Mouse (Mus musculus) lung, postnatal 0 days (tissue): ENCODE results near the gene Cmtm8. TPM values are rescaled to one million over a fixed set of nuclear protein-coding genes. Genes with fewer than 3 reads are reported as not detected.
A peak's percentile ranks its signal among the peaks of the same experiment; 100 is the strongest.

Experiments
- ATAC-seq: fragments of 200-750 bp; cut with Nextera tagmentation; 2 replicates; pipeline ENCODE4 v1.8.0; 2017; ENCODE audit warnings: moderate library complexity
- DNase-seq: peaks from one replicate; pipeline ENCODE4 v3.0.0-alpha.2; 2016; ENCODE audit warnings: low spot score
- H3K27ac ChIP-seq: fragments of 300-500 bp; sonication (generic); 2 replicates; pipeline ENCODE4 v1.5.1; 2014; ENCODE audit warnings: antibody characterized with exemption, mild to moderate bottlenecking, low read length, mixed read lengths
- H3K27me3 ChIP-seq: fragments of 300-500 bp; sonication (generic); replicated peaks from 2 replicates; pipeline ENCODE4 v1.6.1; 2014; ENCODE audit warnings: low read length, mixed read lengths; ENCODE audit not compliant: insufficient read depth
- H3K36me3 ChIP-seq: fragments of 300-500 bp; sonication (generic); 2 replicates; pipeline ENCODE4 v1.6.1; 2014; ENCODE audit warnings: low read length, mixed read lengths; ENCODE audit not compliant: insufficient read depth
- H3K4me1 ChIP-seq: fragments of 300-500 bp; sonication (generic); 2 replicates; pipeline ENCODE4 v1.6.1; 2014; ENCODE audit warnings: antibody characterized with exemption, low read depth, low read length, mixed read lengths; ENCODE audit not compliant: insufficient read depth
- H3K4me2 ChIP-seq: fragments of 300-500 bp; sonication (generic); replicated peaks from 2 replicates; pipeline ENCODE4 v1.6.1; 2014; ENCODE audit warnings: low read depth, mild to moderate bottlenecking, low read length, moderate library complexity, mixed read lengths
- H3K4me3 ChIP-seq: fragments of 300-500 bp; sonication (generic); 2 replicates; pipeline ENCODE4 v1.5.1; 2014; ENCODE audit warnings: low read depth, low read length
- H3K9ac ChIP-seq: fragments of 300-500 bp; sonication (generic); replicated peaks from 2 replicates; pipeline ENCODE4 v1.6.1; 2014; ENCODE audit warnings: low read depth, mild to moderate bottlenecking
- H3K9me3 ChIP-seq: fragments of 300-500 bp; sonication (generic); 2 replicates; pipeline ENCODE4 v1.6.1; 2016; ENCODE audit warnings: low read length, mixed read lengths
- CTCF ChIP-seq: IDR thresholded peaks from 2 replicates; pipeline ENCODE4 v1.5.1; 2016; ENCODE audit warnings: antibody characterized with exemption, mild to moderate bottlenecking
- EP300 ChIP-seq: IDR thresholded peaks from 2 replicates; pipeline ENCODE4 v1.6.1; 2016; ENCODE audit warnings: antibody characterized with exemption, mild to moderate bottlenecking, control low read depth
- WGBS: fragments of 180-500 bp; shearing (Covaris S2); extraction: QIAGEN DNeasy Blood & Tissue Kit; methylation state at CpG from one replicate; pipeline ENCODE4 v1.1.7; 2014; 5-methylcytosine and 5-hydroxymethylcytosine counted together
- polyA plus RNA-seq: library from polyadenylated mRNA; unstranded; fragments of >200 nt; fragmentation: Nextera tagmentation; extraction: Ambion mirVana; gene quantifications from 2 replicates; pipeline ENCODE4 v1.2.1, GENCODE M21; 2015

The Cmtm8 gene
- polyA plus RNA-seq, 1 experiment from 2014 or later = 130 TPM

- TF ChIP-seq EP300 (no peak), CTCF (no peak)
These were observed 101.2 kb downstream of the Cmtm8 start for GRCm38 (mm10) chr9:114742731-114743130.

GRCm38 (mm10) chr9:114740336-114740735 is 103.6 kb downstream of the Cmtm8 start:
- TF ChIP-seq CTCF (no peak), EP300 (no peak)
- Histone ChIP-seq H3K27me3 (no peaks in the 10 kb centered on the region), H3K27ac (no peak overlapping the region), H3K36me3 (0 out of 2 replicates have a peak, but pooled peaks cover 4% of the 10 kb centered on the region), H3K9me3 (no peaks in the 10 kb centered on the region), H3K4me3 (no peak overlapping the region), H3K4me1 (0 out of 2 replicates have a peak, but pooled peaks cover 13% of the 10 kb centered on the region), H3K9ac (no peak overlapping the region), H3K4me2 (no peak overlapping the region)
- WGBS = 79% methylated on average over 9 of the region's 9 CpGs
- DNase-seq (no peak), ATAC-seq (no peak)

More at GRCm38 (mm10) chr9:114742731-114743130, 101.2 kb downstream of the Cmtm8 start:
- peak; percentile 85 for DNase-seq
- no peak overlapping the region for H3K4me3 ChIP-seq
- H3K36me3 ChIP-seq = peaks cover 12% of the 10 kb centered on the region
- no peaks in the 10 kb centered on the region for H3K27me3 ChIP-seq
- H3K4me1 ChIP-seq = no peaks in the 10 kb centered on the region
- peak overlapping the region; percentile 54; the same call in 1 of the 2 replicates for H3K27ac ChIP-seq
- H3K9me3 ChIP-seq = no peaks in the 10 kb centered on the region
- H3K4me2 ChIP-seq = no peak overlapping the region
- 60% methylated on average over 2 of the region's 2 CpGs for WGBS
- ATAC-seq = peak; percentile 85
- H3K9ac ChIP-seq = no peak overlapping the region

Other genes with a start within 250 kb of the Cmtm8 start
- 30.8 and 34.1 TPM in 2 replicates for gene Cnot10, start 204.0 kb downstream of the Cmtm8 start, polyA plus RNA-seq
- gene Dync1li1, start 155.4 kb downstream of the Cmtm8 start, polyA plus RNA-seq = 44.5 and 48.1 TPM in 2 replicates
- gene Cmtm6, start 113.0 kb downstream of the Cmtm8 start, polyA plus RNA-seq = 85.5 and 88.8 TPM in 2 replicates
- 65.0 and 74.8 TPM in 2 replicates for gene Cmtm7, start 62.3 kb downstream of the Cmtm8 start, polyA plus RNA-seq
- gene Gpd1l, start 89.8 kb upstream of the Cmtm8 start, polyA plus RNA-seq = 12.7 and 13.7 TPM in 2 replicates
- 2.2 and 2.6 TPM in 2 replicates for gene Osbpl10, start 134.4 kb upstream of the Cmtm8 start, polyA plus RNA-seq
- gene Rps27rt, start 138.6 kb upstream of the Cmtm8 start, polyA plus RNA-seq = 620 and 625 TPM in 2 replicates